Mouse (Mus musculus) forebrain, embryonic 11.5 days (tissue): ENCODE data around the gene AU022252. TPM values are rescaled to one million over a fixed set of nuclear protein-coding genes. Genes with fewer than 3 reads are reported as not detected.

Source experiments
- ATAC-seq: fragments of 200-750 bp; cut with Nextera tagmentation; replicated peaks from 2 replicates; pipeline ENCODE4 v1.8.0; 2017; ENCODE audit warnings: moderate TSS enrichment; ENCODE audit not compliant: low FRiP score
- DNase-seq: peaks from one replicate; pipeline ENCODE4 v3.0.0-alpha.2; 2017; ENCODE audit warnings: low spot score
- H3K27ac ChIP-seq: fragments of 300-500 bp; sonication (generic); 2 replicates; pipeline ENCODE4 v1.5.1; 2014; ENCODE audit warnings: low read depth, low read length
- H3K27me3 ChIP-seq: fragments of 300-500 bp; sonication (generic); 2 replicates; pipeline ENCODE4 v1.6.1; 2014; ENCODE audit warnings: mild to moderate bottlenecking, low read length, mixed read lengths; ENCODE audit not compliant: control insufficient read depth, insufficient read depth
- H3K36me3 ChIP-seq: fragments of 300-500 bp; sonication (generic); 2 replicates; pipeline ENCODE4 v1.6.1; 2014; ENCODE audit warnings: mild to moderate bottlenecking, low read length, moderate library complexity, mixed read lengths; ENCODE audit not compliant: control insufficient read depth, insufficient read depth
- H3K4me1 ChIP-seq: fragments of 300-500 bp; sonication (generic); replicated peaks from 2 replicates; pipeline ENCODE4 v1.6.1; 2014; ENCODE audit warnings: low read length, mixed read lengths; ENCODE audit not compliant: control insufficient read depth, insufficient read depth
- H3K4me2 ChIP-seq: fragments of 300-500 bp; sonication (generic); 2 replicates; pipeline ENCODE4 v1.6.1; 2014; ENCODE audit warnings: low read depth, mild to moderate bottlenecking, low read length, moderate library complexity, mixed read lengths; ENCODE audit not compliant: severe bottlenecking
- H3K4me3 ChIP-seq: fragments of 300-500 bp; sonication (generic); 2 replicates; pipeline ENCODE4 v1.5.1; 2014; ENCODE audit warnings: low read depth, low read length
- H3K9ac ChIP-seq: fragments of 300-500 bp; sonication (generic); 2 replicates; pipeline ENCODE4 v1.6.1; 2014; ENCODE audit warnings: low read length
- H3K9me3 ChIP-seq: fragments of 300-500 bp; sonication (generic); 2 replicates; pipeline ENCODE4 v1.6.1; 2016; ENCODE audit warnings: low read length, mixed read lengths; ENCODE audit not compliant: control insufficient read depth
- WGBS: fragments of 180-500 bp; shearing (Covaris S2); extraction: QIAGEN DNeasy Blood & Tissue Kit; methylation state at CpG from one replicate; pipeline ENCODE4 v1.1.7; 2014; 5-methylcytosine and 5-hydroxymethylcytosine counted together
- polyA plus RNA-seq: library from polyadenylated mRNA; unstranded; fragments of >200 nt; fragmentation: Nextera tagmentation; extraction: Ambion mirVana; gene quantifications from 2 replicates; pipeline ENCODE4 v1.2.1, GENCODE M21; 2014

The AU022252 gene
- polyA plus RNA-seq, 1 experiment from 2014 or later: 37.8 TPM

- WGBS: 78% methylated on average over 7 of the region's 7 CpGs
- no peaks in the 10 kb centered on the region for H3K36me3 ChIP-seq
- H3K4me3 ChIP-seq: no peak overlapping the region
- ATAC-seq (no peak), DNase-seq (peak; percentile 51)
- H3K4me1 ChIP-seq: no peaks in the 10 kb centered on the region
- no peak overlapping the region for H3K27ac ChIP-seq
- H3K27me3 ChIP-seq: no peaks in the 10 kb centered on the region
- H3K9ac ChIP-seq: no peak overlapping the region; the same call in 1 of the 2 replicates
- H3K9me3 ChIP-seq: no peaks in the 10 kb centered on the region
- H3K4me2 ChIP-seq: no peak overlapping the region
These were observed 28.7 kb upstream of the AU022252 start for GRCm38 (mm10) chr4:119261087-119261713.

GRCm38 (mm10) chr4:119259344-119260254 lies 27.1 kb upstream of the AU022252 start:
- DNase-seq (no peak), ATAC-seq (no peak; the same call in 1 of the 2 replicates)
- H3K27ac ChIP-seq: no peak overlapping the region
- H3K4me3 ChIP-seq: no peak overlapping the region
- peaks cover 4% of the 10 kb centered on the region; the same call in 1 of the 2 replicates for H3K4me1 ChIP-seq
- H3K9ac ChIP-seq: no peak overlapping the region
- WGBS: 84% methylated on average over 15 of the region's 15 CpGs
- H3K4me2 ChIP-seq: no peak overlapping the region
- H3K27me3 ChIP-seq: no peaks in the 10 kb centered on the region
- no peaks in the 10 kb centered on the region for H3K9me3 ChIP-seq
- no peaks in the 10 kb centered on the region for H3K36me3 ChIP-seq

GRCm38 (mm10) chr4:119257083-119257482 lies 24.6 kb upstream of the AU022252 start:
- WGBS: 82% methylated on average over 6 of the region's 6 CpGs
- ATAC-seq: no peak
- H3K4me2 ChIP-seq: no peak overlapping the region
- H3K36me3 ChIP-seq: no peaks in the 10 kb centered on the region
- no peaks in the 10 kb centered on the region for H3K27me3 ChIP-seq
- H3K9me3 ChIP-seq: no peaks in the 10 kb centered on the region
- H3K4me3 ChIP-seq: no peak overlapping the region
- H3K9ac ChIP-seq: no peak overlapping the region
- peaks cover 10% of the 10 kb centered on the region; the same call in 1 of the 2 replicates for H3K4me1 ChIP-seq
- no peak for DNase-seq
- H3K27ac ChIP-seq: no peak overlapping the region

GRCm38 (mm10) chr4:119255351-119255750 lies 22.8 kb upstream of the AU022252 start, which contains the start of gene Cldn19:
Cldn19 (plus strand) TSS chr4:119255414.
- Histone ChIP-seq H3K27me3 (no peaks in the 10 kb centered on the region), H3K36me3 (no peaks in the 10 kb centered on the region), H3K9ac (peak within 1 kb of the TSS; percentile 23; the same call in 1 of the 2 replicates), H3K4me3 (no peak within 1 kb of the TSS), H3K4me1 (peaks cover 10% of the 10 kb centered on the region; the same call in 1 of the 2 replicates), H3K9me3 (no peaks in the 10 kb centered on the region), H3K27ac (peak within 1 kb of the TSS; percentile 0; the same call in 1 of the 2 replicates), H3K4me2 (no peak within 1 kb of the TSS)
- DNase-seq (no peak), ATAC-seq (no peak)
- 73% methylated on average over 12 of the region's 12 CpGs for WGBS

- Histone ChIP-seq H3K36me3 (no peaks in the 10 kb centered on the region), H3K27me3 (no peaks in the 10 kb centered on the region), H3K4me1 (peaks cover 10% of the 10 kb centered on the region; the same call in 1 of the 2 replicates), H3K4me2 (no peak overlapping the region), H3K27ac (peak overlapping the region; percentile 0; the same call in 1 of the 2 replicates), H3K9me3 (no peaks in the 10 kb centered on the region), H3K9ac (peak overlapping the region; percentile 23), H3K4me3 (no peak overlapping the region)
- ATAC-seq (peak; percentile 67), DNase-seq (peak; percentile 61)
- 32% methylated on average over 9 of the region's 9 CpGs for WGBS
These were observed 21.6 kb upstream of the AU022252 start for GRCm38 (mm10) chr4:119254012-119254618.

- Histone ChIP-seq H3K4me3 (no peak overlapping the region), H3K4me1 (peaks cover 17% of the 10 kb centered on the region; the same call in 1 of the 2 replicates), H3K36me3 (no peaks in the 10 kb centered on the region), H3K27ac (no peak overlapping the region), H3K27me3 (no peaks in the 10 kb centered on the region), H3K4me2 (no peak overlapping the region), H3K9me3 (no peaks in the 10 kb centered on the region), H3K9ac (no peak overlapping the region)
- DNase-seq (no peak), ATAC-seq (no peak)
- 80% methylated on average over 7 of the region's 7 CpGs for WGBS
These were observed 19.7 kb upstream of the AU022252 start for GRCm38 (mm10) chr4:119252025-119252808.

- 86% methylated on average over 11 of the region's 11 CpGs for WGBS
- H3K4me2 ChIP-seq: no peak overlapping the region
- no peak overlapping the region for H3K4me3 ChIP-seq
- H3K9me3 ChIP-seq: no peaks in the 10 kb centered on the region
- H3K36me3 ChIP-seq: peaks cover 2% of the 10 kb centered on the region; the same call in 1 of the 2 replicates
- H3K27me3 ChIP-seq: no peaks in the 10 kb centered on the region
- no peak overlapping the region for H3K9ac ChIP-seq
- ATAC-seq (no peak), DNase-seq (no peak)
- H3K27ac ChIP-seq: no peak overlapping the region
- peaks cover 7% of the 10 kb centered on the region; the same call in 1 of the 2 replicates for H3K4me1 ChIP-seq
These were observed 16.0 kb upstream of the AU022252 start for GRCm38 (mm10) chr4:119248407-119248965.
